8 mouse cellular contexts compared by ENCODE assay signal in genomic region chr4:149725661-149726350, GRCm38 (mm10). TPM values are rescaled to one million over a fixed set of nuclear protein-coding genes. Genes with fewer than 3 reads are reported as not detected.
A peak's percentile ranks its signal among the peaks of the same experiment; 100 is the strongest.
DNase-seq lines count a peak whose midpoint lies in the region; ATAC-seq and TF ChIP-seq lines count a peak whose summit lies in the region.

No protein-coding gene starts in this region.

- peak; percentile 77 for TF ChIP-seq CTCF in small intestine, adult 2 months (IDR thresholded peaks at IDR 0.05; ENCODE audit: extremely low read depth, insufficient read length, insufficient replicate concordance, low read depth, low read length)

- no peaks in the 10 kb centered on the region for H3K27me3 ChIP-seq in heart, embryonic 10.5 days (ENCODE audit: insufficient read depth, poor library complexity, severe bottlenecking)
- no peaks in the 10 kb centered on the region for H3K27me3 ChIP-seq in small intestine, adult 2 months (ENCODE audit: control insufficient read depth, insufficient read depth, low read length)

- 54% methylated on average over 15 of the region's 15 CpGs for WGBS in heart, embryonic 10.5 days
- WGBS in small intestine, adult 2 months = 58% methylated on average over 15 of the region's 15 CpGs

- no peak for TF ChIP-seq POLR2A in small intestine, adult 2 months (IDR thresholded peaks at IDR 0.05; ENCODE audit: low read depth, low read length)

- no peak overlapping the region for H3K27ac ChIP-seq in heart, embryonic 10.5 days
- H3K27ac ChIP-seq in small intestine, adult 2 months (ENCODE audit: insufficient read depth, low read depth, low read length) = no peak overlapping the region

- peaks cover 90% of the 10 kb centered on the region for H3K36me3 ChIP-seq in heart, embryonic 10.5 days
- peaks cover 29% of the 10 kb centered on the region for H3K36me3 ChIP-seq in small intestine, adult 2 months (ENCODE audit: control insufficient read depth, insufficient read depth, low read length)

- peak; percentile 97 for DNase-seq in heart, adult 11 months
- DNase-seq in heart, embryonic 10.5 days (ENCODE audit: low spot score) = no peak
- peak; percentile 47 for DNase-seq in T-cell, adult 2 months (ENCODE audit: low spot score)
- DNase-seq in cerebellum, postnatal 25 days = peak; percentile 98 to 99
- DNase-seq in layer of hippocampus, adult 9-11 months = peak; percentile 64
- peak; percentile 82 for DNase-seq in lung, postnatal 36 days

- H3K4me1 ChIP-seq in heart, embryonic 10.5 days = peaks cover 21% of the 10 kb centered on the region
- H3K4me1 ChIP-seq in small intestine, adult 2 months (ENCODE audit: control insufficient read depth, insufficient read depth, insufficient read length, low read length) = no peaks in the 10 kb centered on the region

- ATAC-seq in granulocyte monocyte progenitor cell, adult 5-6 weeks (replicated peaks; ENCODE audit: poor library complexity, severe bottlenecking) = peak; percentile 60

- H3K9me3 ChIP-seq in heart, embryonic 10.5 days = no peaks in the 10 kb centered on the region

- H3K4me3 ChIP-seq in heart, embryonic 10.5 days = no peak overlapping the region
- no peak overlapping the region for H3K4me3 ChIP-seq in small intestine, adult 2 months (ENCODE audit: low read depth, low read length)

RNA-seq across cellular contexts. Expression of gene Tmem201, which starts 12.0 kb away (rescaled TPM):
- 43.1 and 54.0 TPM in 2 replicates for polyA plus RNA-seq in heart, embryonic 10.5 days (2016; fragmentation: Nextera tagmentation; extraction: Ambion mirVana)
- total RNA-seq in granulocyte monocyte progenitor cell, adult 5-6 weeks (2014; fragmentation: Nextera tagmentation) = 14.0 and 17.6 TPM in 2 replicates
- total RNA-seq in granulocyte monocyte progenitor cell, adult 5-6 weeks (2017) = 7.1 and 7.5 TPM in 2 replicates
- 14.5 and 19.7 TPM in 2 replicates for polyA plus RNA-seq in small intestine, adult 2 months (2012; rRNA removed)

RNA-seq across cellular contexts. Expression of gene Pik3cd, which starts 23.4 kb away (rescaled TPM):
- 3.4 and 4.8 TPM in 2 replicates for polyA plus RNA-seq in heart, embryonic 10.5 days (2016; fragmentation: Nextera tagmentation; extraction: Ambion mirVana)
- 72.9 and 80.4 TPM in 2 replicates for total RNA-seq in granulocyte monocyte progenitor cell, adult 5-6 weeks (2014; fragmentation: Nextera tagmentation)
- 64.5 and 81.6 TPM in 2 replicates for total RNA-seq in granulocyte monocyte progenitor cell, adult 5-6 weeks (2017)
- 7.0 and 11.7 TPM in 2 replicates for polyA plus RNA-seq in small intestine, adult 2 months (2012; rRNA removed)

RNA-seq across cellular contexts. Expression of gene Slc25a33, which starts 48.3 kb away (rescaled TPM):
- 9.0 and 15.5 TPM in 2 replicates for polyA plus RNA-seq in heart, embryonic 10.5 days (2016; fragmentation: Nextera tagmentation; extraction: Ambion mirVana)
- 1.6 and 5.8 TPM in 2 replicates for total RNA-seq in granulocyte monocyte progenitor cell, adult 5-6 weeks (2014; fragmentation: Nextera tagmentation)
- 3.9 and 5.2 TPM in 2 replicates for total RNA-seq in granulocyte monocyte progenitor cell, adult 5-6 weeks (2017)
- 4.5 and 5.3 TPM in 2 replicates for polyA plus RNA-seq in small intestine, adult 2 months (2012; rRNA removed)
